Mouse (Mus musculus) urinary bladder, postnatal 36 days (tissue): ENCODE results near the gene Ankrd12.
A peak's percentile ranks its signal among the peaks of the same experiment; 100 is the strongest.

Source experiments
- DNase-seq, 2 experiments: peaks; one replicate each; pipeline ENCODE4 v3.0.0; 2022; ENCODE audit warnings: low spot score in 2 of 2, mixed read lengths in 1 of 2

The Ankrd12 gene

GRCm38 (mm10) chr17:65930158-65930826 is 146.6 kb downstream of the Ankrd12 start:
- DNase-seq, result no peak

- no peak for DNase-seq
Measured at GRCm38 (mm10) chr17:65929319-65929978, 147.4 kb downstream of the Ankrd12 start.

GRCm38 (mm10) chr17:65927077-65927476 is 149.8 kb downstream of the Ankrd12 start:
- no peak for DNase-seq

GRCm38 (mm10) chr17:65924218-65924617 is 152.7 kb downstream of the Ankrd12 start:
- no peak for DNase-seq

- DNase-seq, result no peak
Measured at GRCm38 (mm10) chr17:65921975-65922374, 154.9 kb downstream of the Ankrd12 start.

GRCm38 (mm10) chr17:65919235-65919634 is 157.7 kb downstream of the Ankrd12 start:
- no peak for DNase-seq

GRCm38 (mm10) chr17:65916135-65916668 is 160.7 kb downstream of the Ankrd12 start:
- DNase-seq, result peak; percentile 69 to 89
